Mouse (Mus musculus) kidney, adult 2 months (tissue): ENCODE results near the gene Aqp11.

Experiments
- CTCF ChIP-seq: fragments of 200-500 bp; conservative IDR thresholded peaks from 2 replicates; pipeline ENCODE4 v1.5.1; 2011; ENCODE audit warnings: low read depth, mild to moderate bottlenecking, control low read depth, low read length, moderate library complexity, mixed read lengths; ENCODE audit not compliant: insufficient read depth, insufficient read length
- POLR2A ChIP-seq: fragments of 200-500 bp; IDR thresholded peaks from one replicate; pipeline ENCODE4 v1.6.1; 2011; ENCODE audit warnings: low read depth, low read length, control low read depth

- TF ChIP-seq POLR2A (no peak), CTCF (no peak)
Observed at GRCm38 (mm10) chr7:97687831-97688230, 50.3 kb downstream of the Aqp11 start.
